Mouse (Mus musculus) ovary, postnatal 14 days (tissue): Measurements from ENCODE around the gene Hdgf.
A peak's percentile ranks its signal among the peaks of the same experiment; 100 is the strongest.

Experiments
- DNase-seq: peaks from one replicate; pipeline ENCODE4 v3.0.0; 2022; ENCODE audit warnings: low spot score

Hdgf gene

GRCm38 (mm10) chr3:87909874-87910273 is 3.8 kb downstream of the Hdgf start:
- no peak for DNase-seq

- peak; percentile 72 for DNase-seq
These were observed 4.5 kb downstream of the Hdgf start for GRCm38 (mm10) chr3:87910573-87911141.

- DNase-seq: no peak
These were observed 7.4 kb downstream of the Hdgf start for GRCm38 (mm10) chr3:87913491-87913890.

- no peak for DNase-seq
These were observed 7.8 kb downstream of the Hdgf start for GRCm38 (mm10) chr3:87913891-87914290.

GRCm38 (mm10) chr3:87916990-87917389 is 10.9 kb downstream of the Hdgf start:
- no peak for DNase-seq

- DNase-seq: no peak
These were observed 12.4 kb downstream of the Hdgf start for GRCm38 (mm10) chr3:87918551-87918950.

GRCm38 (mm10) chr3:87919336-87920108 is 13.4 kb downstream of the Hdgf start, which contains the start of gene Mrpl24:
Gene Mrpl24, plus strand, starts transcription at chr3:87919506.
- peak; percentile 52 for DNase-seq

GRCm38 (mm10) chr3:87920270-87920943 is 14.3 kb downstream of the Hdgf start:
- no peak for DNase-seq

- DNase-seq: no peak
These were observed 18.9 kb downstream of the Hdgf start for GRCm38 (mm10) chr3:87924996-87925395.

- DNase-seq: no peak
These were observed 21.3 kb downstream of the Hdgf start for GRCm38 (mm10) chr3:87927452-87927851.

GRCm38 (mm10) chr3:87929341-87930077 is 23.4 kb downstream of the Hdgf start:
- DNase-seq: no peak

- peak; percentile 97 for DNase-seq
These were observed 24.1 kb downstream of the Hdgf start, which contains the start of the genes Isg20l2 and Rrnad1 for GRCm38 (mm10) chr3:87930078-87930795. Gene Isg20l2, plus strand, starts transcription at chr3:87930314. Gene Rrnad1, minus strand, starts transcription at chr3:87930717.

- DNase-seq: no peak
These were observed 27.9 kb downstream of the Hdgf start for GRCm38 (mm10) chr3:87934026-87934425.

- DNase-seq: no peak
These were observed 28.4 kb downstream of the Hdgf start for GRCm38 (mm10) chr3:87934501-87934900.

GRCm38 (mm10) chr3:87935201-87935600 is 29.1 kb downstream of the Hdgf start:
- DNase-seq: no peak

- peak; percentile 77 for DNase-seq
These were observed 29.7 kb downstream of the Hdgf start for GRCm38 (mm10) chr3:87935776-87936175.

- DNase-seq: no peak
These were observed 34.5 kb downstream of the Hdgf start for GRCm38 (mm10) chr3:87940611-87941010.

- DNase-seq: no peak
These were observed 36.4 kb downstream of the Hdgf start for GRCm38 (mm10) chr3:87942471-87942870.

- no peak for DNase-seq
These were observed 37.5 kb downstream of the Hdgf start for GRCm38 (mm10) chr3:87943586-87943985.

- DNase-seq: no peak
These were observed 38.9 kb downstream of the Hdgf start for GRCm38 (mm10) chr3:87944838-87945600.
